Mouse (Mus musculus) forebrain, embryonic 10.5 days (tissue): Measurements from ENCODE around the gene Fam186a. TPM values are rescaled to one million over a fixed set of nuclear protein-coding genes. Genes with fewer than 3 reads are reported as not detected.
"Not testable (repeated sequence)": the region's sequence is repeated elsewhere in the genome, so short reads cannot be mapped to it uniquely, and the experiment has no call there.

Source experiments
- DNase-seq: peaks from one replicate; pipeline ENCODE4 v3.0.0-alpha.2; 2017; ENCODE audit warnings: low spot score; ENCODE audit errors: extremely low spot score
- H3K27ac ChIP-seq: fragments of 300-500 bp; sonication (generic); 2 replicates; pipeline ENCODE4 v1.5.1; 2016; ENCODE audit warnings: mild to moderate bottlenecking
- H3K27me3 ChIP-seq: fragments of 300-500 bp; sonication (generic); 2 replicates; pipeline ENCODE4 v1.6.1; 2016; ENCODE audit warnings: mild to moderate bottlenecking; ENCODE audit not compliant: poor library complexity, severe bottlenecking
- H3K36me3 ChIP-seq: fragments of 300-500 bp; sonication (generic); replicated peaks from 2 replicates; pipeline ENCODE4 v1.6.1; 2016; ENCODE audit warnings: mild to moderate bottlenecking, moderate library complexity
- H3K4me1 ChIP-seq: fragments of 300-500 bp; sonication (generic); 2 replicates; pipeline ENCODE4 v1.6.1; 2016
- H3K4me3 ChIP-seq: fragments of 300-500 bp; sonication (generic); 2 replicates; pipeline ENCODE4 v1.5.1; 2016; ENCODE audit warnings: mild to moderate bottlenecking, moderate library complexity
- H3K9me3 ChIP-seq: fragments of 300-500 bp; sonication (generic); 2 replicates; pipeline ENCODE4 v1.6.1; 2016; ENCODE audit warnings: mild to moderate bottlenecking, moderate library complexity
- WGBS: fragments of 180-500 bp; shearing (Covaris S2); methylation state at CpG from one replicate; pipeline ENCODE4 v1.1.7; 2016; 5-methylcytosine and 5-hydroxymethylcytosine counted together
- polyA plus RNA-seq: library from polyadenylated mRNA; unstranded; fragments of >200 nt; fragmentation: Nextera tagmentation; extraction: Ambion mirVana; gene quantifications from 2 replicates; pipeline ENCODE4 v1.2.1, GENCODE M21; 2016

Fam186a gene
- polyA plus RNA-seq: 0.01 TPM in 1 of 2 replicates, not detected in the other

DNA sequence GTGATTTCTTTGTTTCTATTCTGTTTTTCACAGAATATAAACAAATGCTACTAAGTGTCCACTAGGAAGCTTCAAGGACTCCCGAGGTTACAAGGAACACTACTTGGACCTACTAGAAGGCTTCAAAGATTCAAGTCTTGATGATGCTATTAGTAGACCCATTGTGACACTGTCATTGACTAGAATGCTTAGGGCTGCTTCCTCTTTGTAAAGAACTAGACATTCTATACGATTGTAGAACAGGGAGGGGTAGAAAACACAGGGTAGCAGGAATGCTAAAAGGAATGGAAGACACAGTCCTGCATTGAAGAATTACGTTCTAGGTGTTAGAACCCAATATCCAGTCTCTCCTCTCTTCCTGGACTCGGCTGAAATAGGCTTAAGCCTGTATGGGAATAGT lies at the start of gene Fam186a:
Fam186a (minus strand) TSS at position 101 of the 400 bp plus-strand sequence.
- no peaks in the 10 kb centered on the region for H3K36me3 ChIP-seq
- no peaks in the 10 kb centered on the region for H3K9me3 ChIP-seq
- WGBS: 82% methylated on average over 4 of the region's 4 CpGs
- no peaks in the 10 kb centered on the region for H3K27me3 ChIP-seq
- H3K4me3 ChIP-seq: no peak within 1 kb of the TSS
- H3K27ac ChIP-seq: no peak within 1 kb of the TSS
- H3K4me1 ChIP-seq: no peaks in the 10 kb centered on the region
- no peak for DNase-seq

DNA sequence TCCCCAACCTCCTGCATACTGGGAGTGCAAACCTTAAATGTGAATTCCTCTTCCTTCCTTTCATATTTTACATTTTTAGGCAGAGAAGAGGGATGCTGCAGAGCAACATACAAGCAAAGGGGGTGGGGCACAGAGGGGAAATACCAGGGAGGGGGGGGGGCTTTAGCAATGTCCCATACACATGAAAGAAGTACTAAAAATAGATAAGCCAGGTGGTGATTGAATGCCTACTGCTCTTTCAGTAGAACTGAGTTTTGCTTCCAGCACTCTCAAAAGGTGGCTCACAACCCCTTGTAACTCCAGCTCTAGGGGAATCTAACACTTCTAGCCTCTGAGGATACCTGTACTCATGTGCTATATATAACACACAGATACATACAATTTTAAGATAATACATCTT lies 39.3 kb upstream of the Fam186a start:
- no peaks in the 10 kb centered on the region for H3K27me3 ChIP-seq
- H3K27ac ChIP-seq: no peak overlapping the region
- H3K36me3 ChIP-seq: peaks cover 99% of the 10 kb centered on the region
- H3K4me1 ChIP-seq: no peaks in the 10 kb centered on the region
- no peak overlapping the region for H3K4me3 ChIP-seq
- no peak for DNase-seq
- no peaks in the 10 kb centered on the region for H3K9me3 ChIP-seq

DNA sequence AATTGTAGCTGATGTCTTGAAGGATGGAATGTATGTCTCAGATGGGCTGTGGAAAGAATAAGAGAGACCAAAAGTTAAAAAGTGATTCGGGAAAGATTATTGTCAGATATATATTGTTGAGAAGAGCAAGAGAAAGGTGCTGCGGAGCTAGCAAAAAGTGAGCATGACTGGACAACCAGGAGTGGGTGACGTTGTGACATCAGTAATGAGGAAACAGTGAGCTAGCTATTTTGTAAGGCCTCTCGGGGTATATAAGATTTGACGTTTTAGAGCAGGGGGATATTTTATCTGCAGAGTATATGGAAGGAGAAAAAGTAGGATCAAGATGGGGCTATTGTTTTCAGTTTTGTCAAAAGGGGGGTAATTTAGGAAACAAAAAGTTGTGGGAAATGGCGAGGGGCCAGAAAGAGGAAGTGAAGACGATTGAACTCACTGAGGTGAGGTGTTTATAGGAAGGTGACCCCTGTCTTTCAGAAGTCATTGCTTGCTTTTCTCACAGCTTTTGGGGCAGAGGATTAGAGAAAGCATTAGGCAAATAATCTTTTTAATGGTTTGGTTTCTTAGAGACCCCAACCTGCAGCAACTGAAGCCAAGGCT lies 37.9 kb upstream of the Fam186a start:
- Histone ChIP-seq H3K4me1 (no peaks in the 10 kb centered on the region), H3K27me3 (no peaks in the 10 kb centered on the region), H3K27ac (no peak overlapping the region), H3K4me3 (no peak overlapping the region), H3K36me3 (peaks cover 99% of the 10 kb centered on the region), H3K9me3 (no peaks in the 10 kb centered on the region)
- DNase-seq: no peak
- 94% methylated on average over 7 of the region's 7 CpGs for WGBS

DNA sequence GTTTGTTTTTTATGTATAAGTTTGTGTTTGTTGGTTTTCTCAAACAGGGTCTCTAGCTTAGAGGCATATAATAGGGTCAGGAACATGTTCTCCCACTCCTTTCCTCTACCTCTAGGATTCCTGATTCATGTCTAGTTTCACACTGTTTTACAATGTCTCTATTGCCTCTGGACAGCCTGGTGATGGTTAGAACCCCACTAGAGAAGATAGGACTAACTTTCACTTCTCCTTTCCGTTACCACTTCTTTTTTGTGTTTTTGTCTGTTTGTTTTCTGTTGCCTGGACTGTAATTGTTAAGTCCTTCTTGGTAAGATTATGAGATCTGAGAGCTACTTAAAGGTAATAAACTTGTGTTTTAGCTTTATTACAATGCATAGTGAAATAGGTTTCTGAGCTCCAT lies 32.5 kb upstream of the Fam186a start:
- Histone ChIP-seq H3K27ac (no peak overlapping the region), H3K9me3 (no peaks in the 10 kb centered on the region), H3K4me1 (no peaks in the 10 kb centered on the region), H3K27me3 (no peaks in the 10 kb centered on the region), H3K4me3 (no peak overlapping the region), H3K36me3 (peaks cover 98% of the 10 kb centered on the region)
- WGBS: 97% methylated on average over 1 of the region's 1 CpGs
- DNase-seq: no peak

DNA sequence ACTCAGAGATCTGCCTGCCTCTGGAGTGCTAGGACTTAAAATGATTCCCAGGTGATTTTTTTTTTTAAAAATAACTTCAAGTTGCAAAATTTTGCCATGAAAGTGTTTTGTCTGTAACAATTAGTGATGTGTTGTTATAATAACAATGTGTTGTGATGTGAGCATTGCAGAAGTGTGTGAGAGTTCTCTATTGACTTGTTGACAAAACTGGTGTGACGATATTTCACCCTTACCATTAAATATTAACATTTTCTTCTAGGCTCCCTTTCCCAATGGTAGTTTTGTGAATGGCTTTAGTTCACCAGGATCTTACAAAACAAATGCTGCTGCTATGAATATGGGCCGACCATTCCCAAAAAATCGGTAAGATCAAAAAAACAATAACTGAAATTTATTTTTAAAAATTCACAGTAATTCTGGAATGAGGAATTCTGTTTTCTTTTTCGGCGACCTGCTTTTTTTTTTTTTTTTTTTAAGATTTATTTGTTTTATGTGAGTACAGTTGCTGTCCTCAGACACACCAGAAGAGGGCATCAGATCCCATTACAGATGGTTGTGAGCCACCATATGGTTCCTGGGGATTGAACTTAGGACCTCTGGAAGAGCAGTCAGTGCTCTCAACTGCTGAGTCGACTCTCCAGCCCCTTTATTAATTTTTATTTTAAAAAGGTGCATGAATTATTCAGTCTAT lies 30.4 kb upstream of the Fam186a start:
- WGBS: 93% methylated on average over 6 of the region's 6 CpGs
- H3K27me3 ChIP-seq: no peaks in the 10 kb centered on the region
- H3K4me3 ChIP-seq: no peak overlapping the region
- H3K9me3 ChIP-seq: no peaks in the 10 kb centered on the region
- H3K4me1 ChIP-seq: no peaks in the 10 kb centered on the region
- peaks cover 98% of the 10 kb centered on the region for H3K36me3 ChIP-seq
- no peak for DNase-seq
- no peak overlapping the region for H3K27ac ChIP-seq

DNA sequence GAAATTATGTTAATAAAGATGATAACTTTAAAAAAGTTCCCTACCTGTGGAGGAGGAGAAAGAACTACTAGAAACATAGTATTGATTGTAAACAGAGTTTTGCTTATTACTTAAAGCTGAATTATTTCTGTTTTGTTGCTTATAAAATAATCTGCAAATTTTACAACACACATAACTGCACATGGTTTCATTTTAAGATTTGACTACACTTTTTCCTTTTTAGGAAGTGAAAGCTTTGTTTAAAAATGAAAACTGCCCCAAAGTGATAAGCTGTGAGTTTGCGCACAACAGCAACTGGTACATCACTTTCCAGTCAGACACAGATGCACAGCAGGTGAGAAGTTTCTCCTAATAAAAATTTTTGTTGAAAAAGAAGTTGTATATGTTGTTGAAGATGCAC lies 26.2 kb upstream of the Fam186a start:
- no peaks in the 10 kb centered on the region for H3K9me3 ChIP-seq
- no peak overlapping the region for H3K27ac ChIP-seq
- 98% methylated on average over 1 of the region's 1 CpGs for WGBS
- no peaks in the 10 kb centered on the region for H3K27me3 ChIP-seq
- H3K4me1 ChIP-seq: no peaks in the 10 kb centered on the region
- no peak for DNase-seq
- no peak overlapping the region for H3K4me3 ChIP-seq
- H3K36me3 ChIP-seq: peaks cover 99% of the 10 kb centered on the region

DNA sequence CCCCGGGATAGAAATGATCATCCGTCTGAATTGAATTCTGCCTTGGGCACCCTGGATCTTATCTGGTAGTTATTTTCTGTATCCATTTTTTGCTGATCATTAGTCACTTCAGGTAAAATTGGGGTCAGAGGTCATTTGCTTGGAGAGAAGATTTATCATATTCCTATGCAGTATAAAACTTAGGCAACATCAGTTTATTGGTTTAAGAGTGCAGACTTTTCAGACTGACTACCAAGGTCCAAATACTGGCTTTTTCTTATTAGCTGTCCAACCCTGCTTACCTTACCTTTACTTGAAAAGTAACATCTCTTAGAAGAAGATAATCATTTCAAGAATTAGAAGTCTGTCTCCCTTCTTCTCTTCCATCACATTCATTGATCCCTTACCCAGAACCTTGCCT lies 12.9 kb upstream of the Fam186a start:
- Histone ChIP-seq H3K27ac (no peak overlapping the region), H3K4me1 (no peaks in the 10 kb centered on the region), H3K4me3 (no peak overlapping the region), H3K9me3 (no peaks in the 10 kb centered on the region), H3K36me3 (no peaks in the 10 kb centered on the region), H3K27me3 (no peaks in the 10 kb centered on the region)
- no peak for DNase-seq
- WGBS: 98% methylated on average over 2 of the region's 2 CpGs

DNA sequence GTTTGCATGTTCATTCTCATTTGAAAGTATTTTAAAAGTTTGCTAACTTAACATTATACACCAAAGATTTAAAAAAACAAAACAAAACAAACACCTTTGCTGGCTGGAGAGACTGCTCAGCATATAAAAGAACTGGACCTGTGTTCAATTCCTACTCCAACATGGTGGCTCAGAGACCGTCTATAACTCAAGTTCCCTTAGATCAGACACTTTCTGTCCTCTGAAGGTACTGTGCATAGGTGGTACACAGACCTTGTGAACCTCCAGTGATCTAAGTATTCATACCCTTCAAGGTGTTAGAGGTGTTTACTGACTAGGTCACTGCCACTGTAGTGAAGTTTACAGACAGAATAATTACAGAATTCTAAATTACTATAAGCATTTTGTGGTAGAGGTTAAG lies 12.4 kb upstream of the Fam186a start:
- 88% methylated on average over 1 of the region's 1 CpGs for WGBS
- Histone ChIP-seq H3K36me3 (no peaks in the 10 kb centered on the region), H3K4me1 (peaks cover 4% of the 10 kb centered on the region), H3K9me3 (no peaks in the 10 kb centered on the region), H3K27me3 (no peaks in the 10 kb centered on the region), H3K27ac (no peak overlapping the region), H3K4me3 (no peak overlapping the region)
- no peak for DNase-seq

DNA sequence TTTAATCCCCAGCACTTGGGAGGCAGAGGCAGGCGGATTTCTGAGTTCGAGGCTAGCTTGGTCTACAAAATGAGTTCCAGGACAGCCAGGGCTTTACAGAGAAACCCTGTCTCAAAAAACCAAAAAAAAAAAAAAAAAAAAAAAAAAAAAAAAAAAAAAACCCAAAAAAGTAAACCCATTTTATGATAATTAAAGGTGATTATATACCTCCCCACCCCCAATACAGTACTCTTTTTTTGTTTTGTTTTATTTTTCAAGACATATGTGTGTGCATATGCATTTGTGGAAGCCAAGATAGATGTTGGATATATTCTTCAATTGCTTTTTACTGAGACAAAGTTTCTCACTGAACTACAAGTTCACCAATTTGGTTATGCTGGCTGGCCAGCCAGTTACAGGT lies 9.3 kb upstream of the Fam186a start:
- not testable (repeated sequence) for H3K27me3 ChIP-seq, H3K36me3 ChIP-seq, H3K4me1 ChIP-seq, DNase-seq, H3K9me3 ChIP-seq, H3K27ac ChIP-seq, H3K4me3 ChIP-seq
- WGBS: 90% methylated on average over 2 of the region's 2 CpGs

DNA sequence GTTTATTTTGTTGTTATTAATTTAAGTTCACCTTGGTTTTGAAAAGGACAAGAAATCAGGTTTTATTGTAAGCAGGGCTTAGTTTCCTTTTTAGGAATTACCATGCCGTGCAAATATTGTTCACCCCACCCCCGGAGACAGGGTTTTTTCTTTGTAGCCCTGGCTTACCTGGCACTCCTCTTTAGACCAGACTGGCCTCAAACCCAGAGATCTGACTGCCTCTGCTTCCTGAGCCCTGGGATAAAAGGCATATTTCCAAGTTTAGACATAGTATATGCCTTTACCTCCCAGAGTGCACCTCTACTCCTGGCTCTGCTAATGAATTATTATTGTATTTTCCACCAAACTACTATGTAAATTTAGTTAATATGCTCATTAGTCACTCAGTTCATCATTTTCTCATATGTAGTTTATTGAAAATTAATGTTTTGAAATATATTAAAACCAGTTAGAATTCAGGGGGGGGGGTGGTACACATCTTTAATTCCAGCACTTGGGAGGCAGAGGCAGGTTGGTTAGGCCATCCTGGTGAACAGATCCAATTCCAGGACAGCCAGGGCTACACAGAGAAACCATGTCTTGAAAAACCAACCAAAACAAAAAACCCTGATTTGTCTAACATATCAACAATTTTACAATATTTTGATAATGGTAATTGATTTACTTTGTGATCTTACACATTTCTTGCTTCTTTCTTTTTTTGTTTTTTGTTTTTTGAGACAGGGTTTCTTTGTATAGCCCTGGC lies 7.8 kb upstream of the Fam186a start:
- Histone ChIP-seq H3K9me3 (no peaks in the 10 kb centered on the region), H3K27me3 (no peaks in the 10 kb centered on the region), H3K27ac (no peak overlapping the region), H3K4me1 (peaks cover 10% of the 10 kb centered on the region), H3K36me3 (no peaks in the 10 kb centered on the region), H3K4me3 (peak overlapping the region; percentile 92)
- WGBS: 92% methylated on average over 2 of the region's 2 CpGs
- no peak for DNase-seq

DNA sequence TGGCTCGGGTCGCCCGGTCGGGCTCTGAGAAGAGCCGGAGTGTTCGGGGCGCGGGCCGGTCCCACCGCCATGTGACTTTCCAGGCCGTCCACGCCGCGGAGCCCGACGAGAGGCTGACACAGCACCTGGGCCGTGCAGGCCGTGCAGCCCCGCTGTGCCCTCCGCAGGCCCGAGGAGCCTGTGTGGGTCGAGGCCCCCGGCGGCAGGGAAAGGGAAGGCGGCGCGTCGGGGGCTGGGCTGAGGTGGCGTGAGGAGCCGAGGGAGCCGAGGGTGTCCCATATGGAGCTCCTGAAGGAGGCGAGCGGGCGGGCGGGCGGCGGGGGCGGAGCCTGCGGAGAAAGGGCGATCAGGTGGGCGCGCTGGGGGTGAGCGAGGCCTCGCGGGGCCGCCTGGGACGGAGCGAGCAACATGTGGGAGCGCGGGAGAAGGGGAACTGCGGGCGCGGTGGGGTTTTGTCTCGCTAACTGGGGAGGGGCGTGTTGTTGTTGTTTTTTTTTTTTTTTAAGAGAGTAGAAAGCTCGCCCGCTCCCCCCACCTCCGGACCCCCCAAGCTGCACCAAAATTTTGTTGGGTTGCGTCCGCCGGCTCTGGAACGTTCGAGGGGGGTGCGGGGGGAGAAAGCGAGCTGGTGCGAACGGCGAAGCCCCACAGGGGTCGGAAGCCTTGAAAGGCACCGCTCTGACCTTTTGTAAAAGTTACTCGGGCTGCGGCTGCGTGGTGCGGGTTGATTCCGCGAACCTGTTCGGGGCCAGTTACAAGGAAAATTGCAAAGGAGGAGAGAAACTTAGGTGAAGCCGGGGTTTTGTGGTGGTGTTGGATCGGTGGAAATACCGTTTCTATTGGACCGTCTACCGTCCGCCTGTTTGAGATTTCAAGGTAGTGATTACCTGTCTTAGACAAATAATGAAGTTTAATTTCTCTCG lies 6.4 kb upstream of the Fam186a start:
- H3K4me3 ChIP-seq: peak overlapping the region; percentile 92
- peaks cover 10% of the 10 kb centered on the region for H3K4me1 ChIP-seq
- under 1% methylated on average over 84 of the region's 84 CpGs for WGBS
- H3K27ac ChIP-seq: peak overlapping the region; percentile 98
- H3K36me3 ChIP-seq: no peaks in the 10 kb centered on the region
- peak; percentile 88 for DNase-seq
- H3K27me3 ChIP-seq: no peaks in the 10 kb centered on the region
- H3K9me3 ChIP-seq: no peaks in the 10 kb centered on the region

DNA sequence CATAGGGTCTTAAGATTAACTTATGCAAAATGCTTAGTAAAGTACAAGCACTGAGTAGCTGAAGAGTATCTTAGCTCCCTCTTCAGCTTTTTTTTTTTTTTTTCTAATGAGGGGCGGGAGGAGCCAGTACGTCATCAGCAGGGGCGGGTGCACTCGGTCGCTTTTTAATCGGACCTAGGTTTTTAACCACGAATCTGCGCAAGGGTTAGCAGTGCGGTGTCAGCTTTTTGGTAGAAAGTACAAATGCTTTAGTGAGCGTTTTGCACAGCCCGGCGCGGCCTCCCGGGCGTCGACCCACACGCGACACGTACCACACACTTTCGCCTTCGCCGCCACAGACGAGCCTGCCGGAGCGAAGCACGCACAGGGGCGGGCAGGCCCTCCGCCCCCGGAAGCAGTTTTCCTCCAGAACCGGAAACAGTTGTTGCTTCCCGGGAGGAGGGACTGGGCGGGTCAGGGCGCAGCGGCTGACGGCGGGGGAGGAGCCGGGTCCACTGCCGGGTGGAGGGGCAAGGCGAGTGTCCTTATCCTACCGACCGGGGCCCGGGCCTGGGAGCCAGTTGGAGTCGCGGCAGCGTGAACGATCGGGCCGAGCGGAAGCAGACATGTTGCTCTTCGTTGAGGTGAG lies 5.6 kb upstream of the Fam186a start:
- peak overlapping the region; percentile 92 for H3K4me3 ChIP-seq
- peak overlapping the region; percentile 98 for H3K27ac ChIP-seq
- WGBS: under 1% methylated on average over 50 of the region's 50 CpGs
- DNase-seq: peak; percentile 96
- no peaks in the 10 kb centered on the region for H3K9me3 ChIP-seq
- H3K27me3 ChIP-seq: no peaks in the 10 kb centered on the region
- H3K36me3 ChIP-seq: no peaks in the 10 kb centered on the region
- H3K4me1 ChIP-seq: peaks cover 10% of the 10 kb centered on the region
